In the genomic region with DNA sequence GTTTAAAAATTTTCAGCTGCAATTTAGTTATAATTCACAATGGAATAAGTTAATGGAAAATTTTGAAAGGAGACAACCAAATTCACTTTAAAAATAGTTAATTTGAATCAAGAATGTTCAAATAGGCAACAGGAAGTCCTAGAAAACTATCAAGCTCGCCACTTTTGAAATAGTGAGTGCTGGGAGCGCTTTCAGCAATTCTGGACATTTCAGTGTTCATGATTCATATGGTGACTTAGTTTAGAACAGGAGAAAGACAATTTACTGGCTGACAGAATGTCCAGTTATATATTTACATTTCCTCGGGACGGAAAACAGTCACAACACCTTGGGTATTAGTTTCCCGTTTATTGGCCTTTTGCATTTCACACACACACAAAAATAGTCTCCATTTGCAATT, we compare ENCODE assay signal across 29 mouse cellular contexts.
"Had no signal": no experiment of that assay in that cellular context is flagged by ENCODE, and none has a peak within 500 bp of the region (broad histone marks: within the 10 kb centered on the region; RNA-seq: fewer than 3 reads in every experiment).

No protein-coding gene starts in this region.

- DNase-seq: cerebellum, adult 2 months; cerebellum, adult 8-10 months; cerebellum, adult 9-10 months; cerebellum, adult 9-11 months; cerebellum, postnatal 10 days; cerebellum, postnatal 14 days; cerebellum, postnatal 25 days; cerebellum, postnatal 36 days; embryo, embryonic 11 days; gastrocnemius, adult 2 months; gastrocnemius, postnatal 10 days; gastrocnemius, postnatal 14 days; gastrocnemius, postnatal 25 days; gastrocnemius, postnatal 36 days; heart, adult 11 months; heart, adult 18-20 months; heart, adult 2 months had no signal

- H3K36me3 ChIP-seq: embryonic facial prominence, embryonic 10.5 days; embryonic facial prominence, embryonic 12.5 days; embryonic facial prominence, embryonic 13.5 days; embryonic facial prominence, embryonic 15.5 days; forebrain, embryonic 10.5 days; forebrain, embryonic 12.5 days; forebrain, embryonic 15.5 days had no signal

- H3K9me3 ChIP-seq: embryonic facial prominence, embryonic 10.5 days; embryonic facial prominence, embryonic 12.5 days; embryonic facial prominence, embryonic 13.5 days; embryonic facial prominence, embryonic 15.5 days; forebrain, embryonic 10.5 days; forebrain, embryonic 12.5 days; forebrain, embryonic 13.5 days; forebrain, embryonic 15.5 days had no signal

- H3K27ac ChIP-seq: embryonic facial prominence, embryonic 10.5 days; embryonic facial prominence, embryonic 12.5 days; embryonic facial prominence, embryonic 13.5 days; embryonic facial prominence, embryonic 15.5 days; forebrain, embryonic 10.5 days; forebrain, embryonic 12.5 days; forebrain, embryonic 13.5 days; forebrain, embryonic 15.5 days; gastrocnemius, adult 2 months; heart, adult 2 months had no signal

- H3K27me3 ChIP-seq: embryonic facial prominence, embryonic 12.5 days; embryonic facial prominence, embryonic 13.5 days; embryonic facial prominence, embryonic 15.5 days; forebrain, embryonic 12.5 days; forebrain, embryonic 13.5 days; forebrain, embryonic 15.5 days had no signal

- H3K4me3 ChIP-seq: embryonic facial prominence, embryonic 10.5 days; embryonic facial prominence, embryonic 12.5 days; embryonic facial prominence, embryonic 13.5 days; embryonic facial prominence, embryonic 15.5 days; erythroblast, embryonic 14.5 days; forebrain, embryonic 10.5 days; forebrain, embryonic 12.5 days; forebrain, embryonic 13.5 days; forebrain, embryonic 15.5 days; gastrocnemius, adult 2 months; heart, adult 2 months had no signal

- H3K9ac ChIP-seq: embryonic facial prominence, embryonic 12.5 days; embryonic facial prominence, embryonic 13.5 days; embryonic facial prominence, embryonic 15.5 days; forebrain, embryonic 12.5 days; forebrain, embryonic 13.5 days; forebrain, embryonic 15.5 days; forebrain, postnatal 0 days had no signal

- H3K4me1 ChIP-seq: embryonic facial prominence, embryonic 10.5 days; embryonic facial prominence, embryonic 12.5 days; embryonic facial prominence, embryonic 13.5 days; embryonic facial prominence, embryonic 15.5 days; forebrain, embryonic 10.5 days; forebrain, embryonic 12.5 days; forebrain, embryonic 15.5 days had no signal

- ATAC-seq: forebrain, embryonic 13.5 days; forebrain, embryonic 14.5 days; forebrain, embryonic 15.5 days; forebrain, embryonic 16.5 days; forebrain, postnatal 0 days had no signal

- H3K4me2 ChIP-seq: embryonic facial prominence, embryonic 12.5 days; embryonic facial prominence, embryonic 13.5 days; embryonic facial prominence, embryonic 15.5 days; forebrain, embryonic 12.5 days; forebrain, embryonic 13.5 days; forebrain, embryonic 15.5 days had no signal
